Mouse (Mus musculus): ENCODE data around the gene Dera. TPM values are rescaled to one million over a fixed set of nuclear protein-coding genes. Genes with fewer than 3 reads are reported as not detected.

Gene Dera
- polyA plus RNA-seq, 1 experiment from 2014 or later: 65.1 TPM

GRCm38 (mm10) chr6:137857198-137858194 lies 103.2 kb downstream of the Dera start:
- 88% methylated on average over 10 of the region's 10 CpGs for WGBS
- Histone ChIP-seq H3K9ac (ENCODE audit: low read length) (no peak overlapping the region), H3K9me3 (ENCODE audit: control insufficient read depth, low read length) (0 out of 2 replicates have a peak, but pooled peaks cover 3% of the 10 kb centered on the region), H3K4me2 (ENCODE audit: low read depth, low read length) (no peak overlapping the region), H3K27me3 (ENCODE audit: control insufficient read depth, insufficient read depth, low read depth, low read length) (no peaks in the 10 kb centered on the region), H3K27ac (ENCODE audit: low read length) (no peak overlapping the region), H3K36me3 (ENCODE audit: control insufficient read depth, insufficient read depth, low read length) (no peaks in the 10 kb centered on the region), H3K4me3 (ENCODE audit: low read length) (no peak overlapping the region), H3K4me1 (replicated peaks; ENCODE audit: control insufficient read depth, insufficient read depth, low read length) (no peaks in the 10 kb centered on the region)
- no peak for ATAC-seq (ENCODE audit: low read depth)

DNA sequence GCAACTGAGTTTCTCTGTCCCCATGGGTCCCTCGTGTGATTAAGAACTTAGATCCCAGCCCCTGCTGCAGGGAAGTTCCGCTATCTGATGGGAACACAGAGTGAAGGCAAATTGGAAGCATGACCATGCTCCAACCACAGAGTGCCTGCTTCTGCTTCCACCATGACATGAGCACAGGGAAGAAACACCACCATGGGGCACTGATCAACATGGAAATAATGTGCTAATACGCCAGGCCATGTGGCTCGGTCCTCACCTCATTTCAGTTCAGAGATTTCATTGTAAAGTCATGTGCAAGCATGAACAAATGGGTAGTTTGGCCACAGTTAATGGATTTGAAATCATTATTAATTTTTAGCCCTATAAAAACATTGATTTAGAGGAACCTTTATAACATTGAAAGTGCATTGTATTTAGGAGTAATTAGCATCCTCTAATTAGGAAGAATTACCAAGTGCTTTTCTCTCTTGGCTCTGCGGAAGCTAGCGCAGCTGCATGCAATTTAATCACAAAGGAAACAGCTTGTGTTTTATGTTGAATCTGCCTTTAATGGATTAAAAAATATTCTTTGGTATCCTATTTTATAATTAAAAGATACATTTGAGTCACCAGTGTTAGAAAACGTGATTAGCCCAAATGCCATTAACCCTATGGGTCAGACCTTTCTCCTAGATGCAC lies 115.7 kb downstream of the Dera start:
- Histone ChIP-seq H3K4me2 (ENCODE audit: low read depth, low read length) (no peak overlapping the region), H3K27ac (ENCODE audit: low read length) (no peak overlapping the region), H3K9ac (ENCODE audit: low read length) (no peak overlapping the region), H3K27me3 (ENCODE audit: control insufficient read depth, insufficient read depth, low read depth, low read length) (no peaks in the 10 kb centered on the region), H3K4me3 (ENCODE audit: low read length) (no peak overlapping the region), H3K36me3 (ENCODE audit: control insufficient read depth, insufficient read depth, low read length) (no peaks in the 10 kb centered on the region), H3K4me1 (replicated peaks; ENCODE audit: control insufficient read depth, insufficient read depth, low read length) (no peaks in the 10 kb centered on the region; the same call in 1 of the 2 replicates), H3K9me3 (ENCODE audit: control insufficient read depth, low read length) (0 out of 2 replicates have a peak, but pooled peaks cover 2% of the 10 kb centered on the region)
- 81% methylated on average over 7 of the region's 7 CpGs for WGBS
- ATAC-seq (ENCODE audit: low read depth): no peak

GRCm38 (mm10) chr6:137870667-137871066 lies 116.3 kb downstream of the Dera start:
- 82% methylated on average over 6 of the region's 6 CpGs for WGBS
- Histone ChIP-seq H3K9me3 (ENCODE audit: control insufficient read depth, low read length) (0 out of 2 replicates have a peak, but pooled peaks cover 2% of the 10 kb centered on the region), H3K27ac (ENCODE audit: low read length) (no peak overlapping the region), H3K4me1 (replicated peaks; ENCODE audit: control insufficient read depth, insufficient read depth, low read length) (no peaks in the 10 kb centered on the region; the same call in 1 of the 2 replicates), H3K27me3 (ENCODE audit: control insufficient read depth, insufficient read depth, low read depth, low read length) (no peaks in the 10 kb centered on the region), H3K4me2 (ENCODE audit: low read depth, low read length) (no peak overlapping the region), H3K4me3 (ENCODE audit: low read length) (no peak overlapping the region), H3K9ac (ENCODE audit: low read length) (no peak overlapping the region), H3K36me3 (ENCODE audit: control insufficient read depth, insufficient read depth, low read length) (no peaks in the 10 kb centered on the region)
- no peak for ATAC-seq (ENCODE audit: low read depth)

DNA sequence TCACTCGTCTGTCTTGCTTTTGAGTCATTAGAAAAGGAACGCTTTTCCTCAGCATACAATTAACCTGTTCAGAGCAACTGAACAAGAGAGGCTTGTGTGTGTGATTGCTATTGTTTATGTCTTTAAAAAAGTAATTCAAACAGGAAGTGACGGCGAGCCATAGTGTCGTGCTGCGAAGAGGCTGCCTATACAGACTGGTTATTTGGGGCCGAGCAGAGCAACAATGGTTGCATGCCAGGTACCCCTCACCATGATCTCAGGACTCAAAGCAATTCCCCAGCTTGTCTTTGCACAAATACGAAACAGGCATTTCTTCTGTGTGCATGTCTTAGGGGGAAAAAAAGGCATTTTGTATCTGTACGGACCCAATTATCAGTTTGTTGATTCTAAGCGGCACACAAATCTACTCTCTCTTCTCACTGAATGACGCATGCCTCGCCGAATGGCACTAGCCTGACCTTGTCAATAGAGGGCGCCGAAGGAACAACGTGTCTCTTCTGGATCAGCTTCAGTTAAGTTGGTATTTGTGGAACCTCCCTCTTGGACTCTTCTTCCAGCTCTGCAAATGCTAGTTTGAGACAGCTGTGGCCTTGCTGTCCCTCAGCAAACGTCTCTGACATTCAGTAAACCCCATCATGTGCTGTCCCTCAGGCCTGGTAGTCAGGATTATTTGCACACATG lies 117.8 kb downstream of the Dera start:
- Histone ChIP-seq H3K27me3 (ENCODE audit: control insufficient read depth, insufficient read depth, low read depth, low read length) (no peaks in the 10 kb centered on the region), H3K9me3 (ENCODE audit: control insufficient read depth, low read length) (0 out of 2 replicates have a peak, but pooled peaks cover 2% of the 10 kb centered on the region), H3K27ac (ENCODE audit: low read length) (no peak overlapping the region), H3K4me1 (replicated peaks; ENCODE audit: control insufficient read depth, insufficient read depth, low read length) (no peaks in the 10 kb centered on the region; the same call in 1 of the 2 replicates), H3K4me2 (ENCODE audit: low read depth, low read length) (peak overlapping the region; percentile 25), H3K9ac (ENCODE audit: low read length) (no peak overlapping the region), H3K4me3 (ENCODE audit: low read length) (peak overlapping the region; percentile 7; the same call in 1 of the 2 replicates), H3K36me3 (ENCODE audit: control insufficient read depth, insufficient read depth, low read length) (no peaks in the 10 kb centered on the region)
- ATAC-seq (ENCODE audit: low read depth): peak; percentile 74; the same call in 1 of the 2 replicates
- 29% methylated on average over 17 of the region's 17 CpGs for WGBS

DNA sequence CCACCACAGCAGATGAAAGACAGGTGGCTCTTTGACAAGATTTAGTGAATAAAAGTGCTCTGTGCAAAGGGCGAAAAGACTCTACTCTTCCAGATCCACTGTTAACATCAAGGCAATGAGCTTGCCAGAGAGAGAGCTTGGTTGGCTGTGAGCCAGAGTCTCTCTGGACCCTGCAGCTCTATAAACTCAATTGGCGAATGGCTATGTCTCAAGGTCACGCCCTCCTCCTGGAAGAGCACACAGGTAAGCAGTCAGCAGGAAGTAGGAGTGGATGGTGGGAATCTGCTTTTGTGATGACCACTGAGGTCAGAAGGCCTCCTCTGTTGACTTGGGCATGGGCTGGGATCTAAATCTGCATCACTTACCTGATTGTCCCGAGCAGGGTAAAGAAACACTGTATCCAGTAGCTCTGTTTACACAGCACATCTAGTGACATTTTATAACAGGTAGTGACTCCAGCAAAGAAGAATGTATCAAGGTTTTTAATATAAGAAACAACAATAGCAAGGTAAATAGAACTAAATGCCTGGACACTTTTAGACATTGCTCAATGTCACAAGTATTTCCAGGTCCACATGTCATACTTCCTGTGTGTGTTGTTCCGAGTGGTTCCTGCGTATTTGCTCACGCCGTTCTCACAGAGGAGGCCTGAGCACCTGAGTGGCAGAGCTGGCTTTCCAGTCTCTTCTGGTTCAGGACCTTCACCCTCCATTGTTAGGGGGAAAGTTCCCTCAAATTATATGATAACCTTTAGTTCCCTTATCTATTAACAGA lies 120.3 kb downstream of the Dera start:
- ATAC-seq (ENCODE audit: low read depth): peak; percentile 68
- WGBS: 51% methylated on average over 8 of the region's 8 CpGs
- H3K4me1 ChIP-seq (replicated peaks; ENCODE audit: control insufficient read depth, insufficient read depth, low read length): no peaks in the 10 kb centered on the region; the same call in 1 of the 2 replicates

GRCm38 (mm10) chr6:137885644-137886043 lies 131.3 kb downstream of the Dera start:
- Histone ChIP-seq H3K27me3 (ENCODE audit: control insufficient read depth, insufficient read depth, low read depth, low read length) (no peaks in the 10 kb centered on the region), H3K4me3 (ENCODE audit: low read length) (no peak overlapping the region), H3K9ac (ENCODE audit: low read length) (no peak overlapping the region), H3K4me2 (ENCODE audit: low read depth, low read length) (no peak overlapping the region), H3K9me3 (ENCODE audit: control insufficient read depth, low read length) (no peaks in the 10 kb centered on the region), H3K36me3 (ENCODE audit: control insufficient read depth, insufficient read depth, low read length) (no peaks in the 10 kb centered on the region), H3K4me1 (replicated peaks; ENCODE audit: control insufficient read depth, insufficient read depth, low read length) (no peaks in the 10 kb centered on the region), H3K27ac (ENCODE audit: low read length) (no peak overlapping the region)
- WGBS: 75% methylated on average over 6 of the region's 6 CpGs
- no peak for ATAC-seq (ENCODE audit: low read depth)

More for the DNA sequence above, 120.3 kb downstream of the Dera start:
- H3K9ac ChIP-seq (ENCODE audit: low read length): no peak overlapping the region
- 0 out of 2 replicates have a peak, but pooled peaks cover 2% of the 10 kb centered on the region for H3K9me3 ChIP-seq (ENCODE audit: control insufficient read depth, low read length)
- H3K4me3 ChIP-seq (ENCODE audit: low read length): no peak overlapping the region
- no peaks in the 10 kb centered on the region for H3K27me3 ChIP-seq (ENCODE audit: control insufficient read depth, insufficient read depth, low read depth, low read length)
- no peak overlapping the region for H3K4me2 ChIP-seq (ENCODE audit: low read depth, low read length)
- H3K27ac ChIP-seq (ENCODE audit: low read length): peak overlapping the region; percentile 63; the same call in 1 of the 2 replicates
- no peaks in the 10 kb centered on the region for H3K36me3 ChIP-seq (ENCODE audit: control insufficient read depth, insufficient read depth, low read length)

DNA sequence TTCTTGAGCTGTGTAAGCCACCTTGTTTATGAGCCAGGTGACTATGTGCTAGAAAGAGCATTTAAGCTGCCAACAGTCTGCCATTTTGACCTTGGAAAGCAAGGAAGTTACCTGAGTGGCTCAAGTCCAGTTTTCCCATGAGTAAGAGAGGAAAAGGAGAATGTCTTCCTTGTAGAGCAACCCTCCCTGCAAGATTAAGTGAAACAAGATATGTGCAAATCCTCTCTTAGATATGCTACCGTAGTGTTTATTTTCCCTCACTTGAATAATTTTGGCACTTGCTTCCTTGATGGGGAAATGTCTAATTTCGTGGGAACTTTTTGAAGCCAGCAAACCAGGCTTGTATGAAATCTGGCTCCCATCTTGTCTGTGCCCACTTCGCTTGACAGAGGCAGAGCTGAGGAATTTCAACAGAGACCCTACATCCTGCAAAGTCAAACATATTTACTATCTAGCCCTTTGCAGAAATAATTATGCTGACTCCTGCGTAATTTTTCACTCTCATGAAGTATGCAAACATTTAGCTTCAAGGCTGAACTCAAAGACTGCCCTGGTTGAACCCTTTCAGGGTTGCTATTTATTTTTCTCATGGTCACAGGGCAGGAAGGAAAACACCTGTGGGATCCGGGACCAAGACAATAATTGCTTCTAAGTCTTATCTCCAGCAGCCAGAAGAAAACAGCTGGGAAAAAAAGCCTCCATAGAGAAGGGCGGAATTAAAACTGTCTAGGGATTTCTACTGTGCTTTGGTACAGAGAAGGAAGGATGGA lies 132.0 kb downstream of the Dera start:
- no peaks in the 10 kb centered on the region for H3K4me1 ChIP-seq (replicated peaks; ENCODE audit: control insufficient read depth, insufficient read depth, low read length)
- no peaks in the 10 kb centered on the region for H3K9me3 ChIP-seq (ENCODE audit: control insufficient read depth, low read length)
- no peak overlapping the region for H3K9ac ChIP-seq (ENCODE audit: low read length)
- H3K36me3 ChIP-seq (ENCODE audit: control insufficient read depth, insufficient read depth, low read length): no peaks in the 10 kb centered on the region
- WGBS: 23% methylated on average over 6 of the region's 6 CpGs
- H3K4me3 ChIP-seq (ENCODE audit: low read length): no peak overlapping the region
- H3K4me2 ChIP-seq (ENCODE audit: low read depth, low read length): no peak overlapping the region
- H3K27ac ChIP-seq (ENCODE audit: low read length): peak overlapping the region; percentile 36
- ATAC-seq (ENCODE audit: low read depth): no peak; the same call in 1 of the 2 replicates
- H3K27me3 ChIP-seq (ENCODE audit: control insufficient read depth, insufficient read depth, low read depth, low read length): no peaks in the 10 kb centered on the region

- H3K9ac ChIP-seq (ENCODE audit: low read length): no peak overlapping the region
- ATAC-seq (ENCODE audit: low read depth): no peak
- no peak overlapping the region for H3K4me2 ChIP-seq (ENCODE audit: low read depth, low read length)
- no peaks in the 10 kb centered on the region for H3K27me3 ChIP-seq (ENCODE audit: control insufficient read depth, insufficient read depth, low read depth, low read length)
- H3K9me3 ChIP-seq (ENCODE audit: control insufficient read depth, low read length): no peaks in the 10 kb centered on the region
- no peaks in the 10 kb centered on the region for H3K36me3 ChIP-seq (ENCODE audit: control insufficient read depth, insufficient read depth, low read length)
- H3K4me3 ChIP-seq (ENCODE audit: low read length): no peak overlapping the region
- peaks cover 3% of the 10 kb centered on the region; the same call in 1 of the 2 replicates for H3K4me1 ChIP-seq (replicated peaks; ENCODE audit: control insufficient read depth, insufficient read depth, low read length)
- WGBS: 72% methylated on average over 6 of the region's 6 CpGs
- no peak overlapping the region for H3K27ac ChIP-seq (ENCODE audit: low read length)
Observed at GRCm38 (mm10) chr6:137887258-137887657, 132.9 kb downstream of the Dera start.

All from lung, embryonic 16.5 days (tissue).